Mouse (Mus musculus) midbrain, embryonic 14.5 days (tissue): Measurements from ENCODE around the gene Lsm4. TPM values are rescaled to one million over a fixed set of nuclear protein-coding genes. Genes with fewer than 3 reads are reported as not detected.
A peak's percentile ranks its signal among the peaks of the same experiment; 100 is the strongest.

Experiments
- ATAC-seq: fragments of 200-750 bp; cut with Nextera tagmentation; 2 replicates; pipeline ENCODE4 v1.8.0; 2017; ENCODE audit warnings: moderate number of reproducible peaks, moderate library complexity; ENCODE audit not compliant: low FRiP score, low TSS enrichment
- DNase-seq: peaks from one replicate; pipeline ENCODE4 v3.0.0-alpha.2; 2015
- H3K27ac ChIP-seq: fragments of 300-500 bp; sonication (generic); replicated peaks from 2 replicates; pipeline ENCODE4 v1.5.1; 2014; ENCODE audit warnings: mild to moderate bottlenecking, low read depth, low read length, moderate library complexity
- H3K27me3 ChIP-seq: fragments of 300-500 bp; sonication (generic); 2 replicates; pipeline ENCODE4 v1.6.1; 2014; ENCODE audit warnings: low read length, control low read depth, mixed read lengths; ENCODE audit not compliant: control insufficient read depth, insufficient read depth
- H3K36me3 ChIP-seq: fragments of 300-500 bp; sonication (generic); 2 replicates; pipeline ENCODE4 v1.6.1; 2014; ENCODE audit warnings: low read length, control low read depth; ENCODE audit not compliant: control insufficient read depth, insufficient read depth
- H3K4me1 ChIP-seq: fragments of 300-500 bp; sonication (generic); 2 replicates; pipeline ENCODE4 v1.6.1; 2014; ENCODE audit warnings: mild to moderate bottlenecking, antibody characterized with exemption, low read length, control low read depth; ENCODE audit not compliant: control insufficient read depth, insufficient read depth
- H3K4me2 ChIP-seq: fragments of 300-500 bp; sonication (generic); 2 replicates; pipeline ENCODE4 v1.6.1; 2014; ENCODE audit warnings: mild to moderate bottlenecking, low read length, moderate library complexity
- H3K4me3 ChIP-seq: fragments of 300-500 bp; sonication (generic); replicated peaks from 2 replicates; pipeline ENCODE4 v1.5.1; 2014; ENCODE audit warnings: low read depth, low read length
- H3K9ac ChIP-seq: fragments of 300-500 bp; sonication (generic); replicated peaks from 2 replicates; pipeline ENCODE4 v1.6.1; 2014; ENCODE audit warnings: mild to moderate bottlenecking, low read length, moderate library complexity
- H3K9me3 ChIP-seq: fragments of 300-500 bp; sonication (generic); 2 replicates; pipeline ENCODE4 v1.6.1; 2016; ENCODE audit warnings: low read length, control low read depth, mixed read lengths; ENCODE audit not compliant: control insufficient read depth
- WGBS: fragments of 180-500 bp; shearing (Covaris S2); extraction: QIAGEN DNeasy Blood & Tissue Kit; methylation state at CpG from one replicate; pipeline ENCODE4 v1.1.7; 2014; 5-methylcytosine and 5-hydroxymethylcytosine counted together
- polyA plus RNA-seq: library from polyadenylated mRNA; unstranded; fragments of >200 nt; fragmentation: Nextera tagmentation; extraction: Ambion mirVana; gene quantifications from 2 replicates; pipeline ENCODE4 v1.2.1, GENCODE M21; 2014

Gene Lsm4
- polyA plus RNA-seq, 1 experiment from 2014 or later: 175 TPM

DNA sequence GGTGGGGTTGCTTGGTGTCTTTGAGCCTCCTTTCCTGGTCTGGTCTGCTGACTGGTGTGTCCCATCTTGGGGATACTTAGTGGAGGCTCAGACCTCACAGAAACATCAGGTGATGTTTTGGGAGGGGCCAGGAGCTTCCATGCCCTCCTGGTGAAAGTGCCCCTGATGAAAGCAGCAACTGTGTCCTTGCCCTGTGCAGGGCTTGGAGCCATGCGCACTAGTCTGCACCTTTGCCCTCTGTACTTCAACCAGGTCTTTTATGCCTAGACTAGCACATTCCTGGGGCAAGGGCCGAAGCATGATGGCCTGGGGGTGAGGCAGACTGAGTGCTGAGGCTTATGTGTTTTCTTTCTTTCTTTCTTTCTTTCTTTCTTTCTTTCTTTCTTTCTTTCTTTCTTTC is 7.4 kb upstream of the Lsm4 start:
- no peak for DNase-seq
- Histone ChIP-seq H3K27ac (no peak overlapping the region), H3K36me3 (no peaks in the 10 kb centered on the region), H3K9me3 (no peaks in the 10 kb centered on the region), H3K4me3 (no peak overlapping the region), H3K4me1 (0 out of 2 replicates have a peak, but pooled peaks cover under 1% of the 10 kb centered on the region), H3K27me3 (no peaks in the 10 kb centered on the region), H3K4me2 (no peak overlapping the region), H3K9ac (no peak overlapping the region)
- 79% methylated on average over 2 of the region's 2 CpGs for WGBS
- ATAC-seq: no peak

DNA sequence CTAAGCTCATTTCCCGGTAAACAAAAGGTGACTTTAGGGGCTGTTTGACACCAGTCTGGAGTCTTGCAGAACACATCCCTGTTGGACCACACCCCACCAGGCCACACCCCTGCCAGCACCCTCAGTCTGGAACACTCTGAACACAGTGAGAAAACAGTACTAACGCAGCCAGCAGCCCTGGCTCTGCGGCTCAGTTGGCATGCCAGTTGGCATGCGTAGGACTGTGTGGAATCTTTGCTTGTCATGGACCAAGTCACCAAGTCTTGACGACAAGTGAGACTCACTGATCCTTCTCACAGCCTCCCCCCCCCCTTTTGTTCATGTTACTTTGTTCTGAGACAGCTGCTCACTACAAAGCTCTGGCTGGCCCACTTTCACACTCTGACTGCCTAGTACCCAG is 6.0 kb upstream of the Lsm4 start:
- Histone ChIP-seq H3K4me1 (no peaks in the 10 kb centered on the region), H3K27ac (no peak overlapping the region), H3K9ac (no peak overlapping the region), H3K36me3 (no peaks in the 10 kb centered on the region), H3K4me2 (no peak overlapping the region), H3K4me3 (no peak overlapping the region), H3K27me3 (no peaks in the 10 kb centered on the region), H3K9me3 (no peaks in the 10 kb centered on the region)
- ATAC-seq: no peak
- 65% methylated on average over 5 of the region's 5 CpGs for WGBS
- no peak for DNase-seq

DNA sequence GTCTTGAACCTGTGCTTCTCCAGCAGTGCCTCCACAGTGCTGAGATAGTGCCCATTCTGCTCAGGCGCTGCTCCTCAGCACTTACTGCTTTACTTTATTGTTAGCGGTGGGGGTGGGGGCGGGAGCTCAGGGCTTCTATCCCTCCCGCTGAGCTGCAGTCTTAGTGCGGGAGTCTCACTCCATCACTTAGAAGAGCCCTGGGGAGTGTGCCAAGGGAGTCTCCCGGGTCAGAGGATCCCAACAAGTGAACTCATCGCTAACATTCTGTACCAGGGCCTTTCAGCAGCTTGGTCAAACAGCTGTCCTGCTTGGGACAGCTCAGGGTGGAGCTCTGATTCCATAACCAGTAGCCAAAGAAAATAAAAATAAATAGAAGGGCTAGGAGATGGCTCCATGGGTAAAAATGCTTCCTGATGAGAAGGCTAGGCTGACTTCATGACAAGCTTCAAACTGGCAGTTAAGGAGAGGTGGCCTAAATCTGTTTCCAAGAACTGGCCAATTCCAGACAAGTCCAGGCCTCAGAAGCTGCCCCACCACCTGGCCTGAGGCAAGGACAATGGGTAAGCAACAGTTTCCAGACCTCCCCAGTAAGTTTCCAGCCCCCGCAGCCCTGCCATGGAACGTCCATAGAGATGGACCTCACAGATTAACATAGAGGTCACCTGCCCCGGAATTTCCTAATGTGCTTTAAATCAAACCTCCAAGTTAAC is 1.3 kb upstream of the Lsm4 start:
- ATAC-seq (no peak), DNase-seq (no peak)
- Histone ChIP-seq H3K9me3 (no peaks in the 10 kb centered on the region), H3K9ac (no peak overlapping the region), H3K36me3 (no peaks in the 10 kb centered on the region), H3K4me1 (peaks cover 12% of the 10 kb centered on the region), H3K27me3 (no peaks in the 10 kb centered on the region), H3K4me3 (no peak overlapping the region), H3K4me2 (no peak overlapping the region), H3K27ac (peak overlapping the region; percentile 90; the same call in 1 of the 2 replicates)
- WGBS: 64% methylated on average over 10 of the region's 10 CpGs

DNA sequence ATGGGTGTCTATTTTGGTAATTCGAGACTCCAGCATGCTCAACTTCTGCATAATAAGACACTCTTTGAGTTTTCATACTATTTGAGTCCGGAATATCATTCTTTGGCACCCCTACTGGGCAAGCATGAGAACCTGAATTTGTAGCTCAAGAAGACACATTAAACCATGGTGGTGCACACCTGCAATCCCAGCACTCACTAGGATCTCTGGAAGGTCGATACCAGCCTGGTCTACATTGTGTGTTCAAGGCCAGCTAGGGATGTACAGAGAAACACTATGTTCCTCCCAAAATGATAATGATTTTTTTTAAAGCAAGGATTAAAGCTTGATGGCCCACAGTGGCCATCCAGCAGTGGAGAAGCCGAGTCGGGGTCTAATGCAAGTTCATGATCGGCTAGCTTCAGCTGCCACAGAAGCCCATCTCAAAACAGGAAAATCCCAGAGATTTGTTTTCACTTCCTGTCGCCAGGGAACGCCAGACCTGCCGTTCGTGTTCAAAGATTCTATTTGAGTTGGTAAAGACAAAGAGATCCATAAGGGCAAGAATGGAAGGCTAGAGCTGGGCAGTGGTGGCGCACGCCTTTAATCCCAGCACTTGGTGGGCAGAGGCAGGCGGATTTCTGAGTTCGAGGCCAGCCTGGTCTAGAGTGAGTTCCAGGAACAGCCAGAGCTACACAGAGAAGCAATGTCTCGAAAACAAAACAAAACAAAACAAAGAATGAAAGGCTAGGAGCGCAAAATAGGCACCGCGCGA is 546 bp upstream of the Lsm4 start:
- Histone ChIP-seq H3K9me3 (no peaks in the 10 kb centered on the region), H3K27ac (peak overlapping the region; percentile 90), H3K27me3 (no peaks in the 10 kb centered on the region), H3K36me3 (peaks cover 2% of the 10 kb centered on the region), H3K9ac (peak overlapping the region; percentile 52; the same call in 1 of the 2 replicates), H3K4me2 (peak overlapping the region; percentile 90), H3K4me3 (peak overlapping the region; percentile 32), H3K4me1 (peaks cover 12% of the 10 kb centered on the region)
- DNase-seq (no peak), ATAC-seq (no peak)
- 38% methylated on average over 19 of the region's 19 CpGs for WGBS

DNA sequence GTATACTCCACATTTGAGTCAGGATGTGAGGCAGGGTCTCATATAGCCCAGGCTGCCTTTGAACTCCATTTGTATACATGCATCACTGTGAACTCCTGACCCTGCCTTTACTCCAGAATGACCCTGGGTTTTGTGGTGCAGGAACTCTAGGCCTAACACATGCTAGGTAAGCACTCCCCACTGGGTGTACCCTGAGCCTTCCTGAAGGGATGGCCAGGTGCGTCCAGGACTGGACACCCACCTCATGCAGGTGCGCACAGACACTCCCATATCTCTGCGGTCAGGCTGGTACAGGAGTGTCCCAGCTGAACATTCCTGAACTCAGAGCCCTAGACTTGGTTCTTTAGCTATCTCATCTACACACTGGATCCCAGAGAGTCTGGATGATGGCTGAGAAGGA is 1.1 kb downstream of the Lsm4 start:
- Histone ChIP-seq H3K4me3 (peak overlapping the region; percentile 63), H3K4me1 (peaks cover 12% of the 10 kb centered on the region), H3K9ac (peak overlapping the region; percentile 68), H3K36me3 (peaks cover 18% of the 10 kb centered on the region), H3K27me3 (no peaks in the 10 kb centered on the region), H3K4me2 (peak overlapping the region; percentile 90), H3K27ac (peak overlapping the region; percentile 97), H3K9me3 (no peaks in the 10 kb centered on the region)
- DNase-seq (no peak), ATAC-seq (no peak)
- WGBS: 92% methylated on average over 3 of the region's 3 CpGs

DNA sequence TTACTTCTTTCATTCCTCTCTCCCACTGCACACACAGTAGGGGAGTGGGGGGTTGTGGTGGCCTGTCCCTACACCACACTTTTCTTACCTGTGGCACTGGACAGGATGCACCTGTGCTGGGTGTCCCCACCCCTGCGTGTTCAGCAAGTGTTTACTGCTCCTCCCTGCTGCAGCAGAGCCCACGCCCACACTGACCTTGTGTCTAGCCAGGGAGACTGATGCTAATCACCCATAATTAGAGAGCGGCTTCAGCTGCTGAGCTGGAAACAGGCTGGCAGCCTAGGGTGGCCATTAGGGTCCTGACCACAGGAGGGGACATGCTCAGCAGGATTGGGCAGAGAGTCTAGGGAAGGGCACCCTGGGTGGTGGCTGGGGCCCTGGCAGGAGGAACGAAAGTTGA is 1.7 kb downstream of the Lsm4 start:
- Histone ChIP-seq H3K27me3 (no peaks in the 10 kb centered on the region), H3K4me3 (no peak overlapping the region), H3K4me1 (peaks cover 12% of the 10 kb centered on the region), H3K27ac (0 out of 2 replicates have a peak overlapping the region, but pooled peaks have one; percentile 27), H3K36me3 (peaks cover 23% of the 10 kb centered on the region), H3K9ac (no peak overlapping the region), H3K9me3 (no peaks in the 10 kb centered on the region), H3K4me2 (peak overlapping the region; percentile 90; the same call in 1 of the 2 replicates)
- 92% methylated on average over 4 of the region's 4 CpGs for WGBS
- ATAC-seq (no peak), DNase-seq (no peak)

DNA sequence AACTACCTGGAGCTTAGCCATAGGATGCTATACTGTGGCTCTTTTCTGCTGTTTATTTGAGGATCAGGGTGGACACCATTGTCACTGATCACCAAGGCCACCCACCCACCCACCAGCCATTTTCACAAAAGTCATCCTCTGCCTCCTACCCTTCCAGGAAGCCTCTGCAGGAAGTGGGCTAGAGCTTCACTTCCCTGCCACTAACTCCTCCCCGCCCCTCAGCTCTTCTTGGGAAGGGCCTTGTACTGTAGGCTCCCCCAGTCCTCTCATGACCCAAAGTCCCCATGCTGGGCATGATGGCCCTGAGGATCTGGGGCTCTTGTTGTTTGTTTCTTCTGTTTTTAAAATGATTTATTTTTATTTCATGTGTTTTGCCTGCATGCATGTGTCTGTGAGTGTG is 2.3 kb downstream of the Lsm4 start:
- H3K4me2 ChIP-seq: no peak overlapping the region
- no peak overlapping the region for H3K4me3 ChIP-seq
- WGBS: 100% methylated on average over 1 of the region's 1 CpGs
- peaks cover 12% of the 10 kb centered on the region for H3K4me1 ChIP-seq
- H3K9ac ChIP-seq: no peak overlapping the region
- H3K36me3 ChIP-seq: peaks cover 23% of the 10 kb centered on the region
- H3K27ac ChIP-seq: no peak overlapping the region
- no peaks in the 10 kb centered on the region for H3K27me3 ChIP-seq
- ATAC-seq (no peak), DNase-seq (no peak)
- H3K9me3 ChIP-seq: no peaks in the 10 kb centered on the region

DNA sequence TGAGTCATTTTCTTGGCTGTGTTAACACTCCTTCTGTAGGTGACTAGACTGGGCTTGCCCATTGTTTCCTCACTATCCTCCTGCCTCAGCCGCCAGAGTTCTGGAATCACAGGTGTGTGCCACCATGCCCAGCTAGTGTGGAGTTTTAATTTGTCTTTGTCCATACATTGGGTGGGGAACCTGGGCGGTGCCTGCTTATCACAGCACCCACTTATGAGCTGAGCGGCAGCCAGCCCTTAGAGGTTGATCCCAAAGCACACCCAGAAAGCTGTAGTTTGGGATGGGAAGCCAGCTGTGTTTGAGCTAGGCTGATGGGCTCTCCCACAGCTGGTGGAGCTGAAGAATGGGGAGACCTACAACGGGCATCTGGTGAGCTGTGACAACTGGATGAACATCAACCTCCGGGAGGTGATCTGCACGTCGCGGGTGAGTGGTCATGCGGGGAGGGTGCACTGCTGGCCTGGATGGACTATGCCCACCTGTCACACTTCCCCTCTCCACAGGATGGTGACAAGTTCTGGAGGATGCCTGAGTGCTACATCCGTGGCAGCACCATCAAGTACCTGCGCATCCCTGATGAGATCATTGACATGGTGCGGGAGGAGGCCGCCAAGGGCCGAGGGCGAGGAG is 4.5 kb downstream of the Lsm4 start:
- Histone ChIP-seq H3K4me1 (peaks cover 12% of the 10 kb centered on the region), H3K4me2 (no peak overlapping the region), H3K27ac (no peak overlapping the region), H3K4me3 (no peak overlapping the region), H3K27me3 (no peaks in the 10 kb centered on the region), H3K9ac (no peak overlapping the region), H3K36me3 (peaks cover 23% of the 10 kb centered on the region), H3K9me3 (no peaks in the 10 kb centered on the region)
- no peak for ATAC-seq
- DNase-seq: no peak
- 94% methylated on average over 15 of the region's 15 CpGs for WGBS
